Mouse (Mus musculus): ENCODE measurements around the gene Mamld1.
A peak's percentile ranks its signal among the peaks of the same experiment; 100 is the strongest.

Gene Mamld1

DNA sequence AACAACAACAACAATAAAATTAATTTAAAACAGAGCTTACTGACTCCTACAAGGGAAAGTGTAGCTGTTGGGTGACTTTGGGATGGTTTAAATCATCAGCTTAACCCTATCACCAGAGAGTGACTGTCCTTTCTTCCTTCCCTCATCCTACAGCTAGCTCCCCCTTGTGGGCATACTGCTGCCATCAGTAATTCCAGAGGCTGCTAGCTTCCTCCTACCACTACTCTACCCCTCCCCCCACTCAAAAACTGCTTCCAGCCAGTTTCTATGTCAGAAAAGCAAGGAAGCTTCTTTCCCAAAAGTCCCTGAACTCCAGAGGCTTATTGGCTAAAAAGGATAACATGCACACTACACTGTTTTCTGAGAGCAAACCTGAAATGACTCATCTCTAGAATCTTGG lies 81.4 kb downstream of the Mamld1 start:
- peak; percentile 1 for DNase-seq (ENCODE audit: low read depth)

DNA sequence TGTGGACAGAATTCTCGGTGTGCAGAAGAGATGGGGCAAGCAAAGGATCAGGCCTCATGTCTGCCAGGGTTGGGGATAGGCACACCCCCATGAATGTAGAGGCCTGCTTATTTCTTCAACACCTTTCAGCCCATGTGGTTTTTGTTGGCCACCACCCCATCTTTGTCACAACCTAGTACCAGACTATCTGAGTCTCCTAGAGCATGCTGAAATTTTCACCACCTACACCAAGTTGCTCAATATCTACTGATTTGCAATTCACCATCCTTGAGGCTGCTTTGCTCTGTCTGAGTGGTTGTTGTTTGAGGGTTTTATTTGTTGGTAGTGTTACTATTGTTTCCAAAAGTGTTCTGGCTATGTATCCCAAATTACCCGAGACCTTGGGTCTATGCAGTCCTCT lies 91.3 kb downstream of the Mamld1 start:
- DNase-seq (ENCODE audit: low read depth) = no peak

DNA sequence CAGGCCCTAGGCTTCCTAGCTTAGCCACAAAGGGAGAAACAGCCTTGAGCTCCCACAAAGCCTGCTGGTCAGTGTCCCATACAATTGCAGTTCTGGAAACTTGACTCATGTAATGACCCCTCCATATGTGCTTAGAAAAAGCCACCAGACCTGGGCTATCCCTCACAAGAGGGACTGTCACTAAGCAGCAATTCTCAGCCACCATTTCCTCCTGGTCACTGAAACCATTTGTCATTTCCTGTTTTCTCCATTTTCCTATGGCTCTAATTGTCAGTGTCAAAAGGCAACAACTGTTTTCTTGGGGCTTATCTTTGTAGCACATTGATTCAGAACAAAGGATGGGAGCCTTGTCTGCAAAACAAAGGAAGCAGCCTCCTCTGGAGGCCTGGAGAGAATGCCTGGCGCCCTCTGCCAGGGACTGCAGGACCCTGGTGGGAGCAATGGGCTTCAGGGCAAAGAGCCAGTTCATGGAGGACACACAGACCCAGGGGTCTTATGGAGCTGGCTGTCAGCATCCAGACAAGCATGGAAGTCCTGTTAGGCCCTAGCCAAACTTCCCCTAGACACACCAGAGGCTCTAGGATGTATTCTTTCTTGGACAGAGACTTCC lies 99.5 kb downstream of the Mamld1 start:
- DNase-seq (ENCODE audit: low read depth) = no peak

DNA sequence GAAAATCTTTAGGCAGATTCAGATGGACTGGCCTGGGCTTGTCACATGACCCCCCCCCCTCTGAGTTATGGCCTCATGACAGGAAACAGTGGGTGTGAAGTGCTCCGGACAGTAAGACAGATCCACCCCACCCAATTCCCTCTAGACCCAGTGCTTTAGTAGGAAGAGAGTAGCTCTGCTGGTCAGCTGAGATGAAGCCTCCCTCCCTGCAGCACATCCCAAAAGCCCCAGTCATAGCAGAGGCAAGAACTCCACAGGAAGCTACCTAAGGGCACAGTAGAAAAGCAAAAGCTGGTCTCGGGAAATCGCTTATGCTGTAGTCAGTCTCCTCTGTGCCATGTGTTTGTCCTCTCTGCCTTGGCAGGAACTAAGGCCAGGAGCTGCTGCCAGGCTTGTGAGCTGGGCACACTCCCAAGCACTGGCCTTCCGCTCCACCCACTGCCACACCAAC lies 100.5 kb downstream of the Mamld1 start:
- DNase-seq (ENCODE audit: low read depth) = peak; percentile 2

DNA sequence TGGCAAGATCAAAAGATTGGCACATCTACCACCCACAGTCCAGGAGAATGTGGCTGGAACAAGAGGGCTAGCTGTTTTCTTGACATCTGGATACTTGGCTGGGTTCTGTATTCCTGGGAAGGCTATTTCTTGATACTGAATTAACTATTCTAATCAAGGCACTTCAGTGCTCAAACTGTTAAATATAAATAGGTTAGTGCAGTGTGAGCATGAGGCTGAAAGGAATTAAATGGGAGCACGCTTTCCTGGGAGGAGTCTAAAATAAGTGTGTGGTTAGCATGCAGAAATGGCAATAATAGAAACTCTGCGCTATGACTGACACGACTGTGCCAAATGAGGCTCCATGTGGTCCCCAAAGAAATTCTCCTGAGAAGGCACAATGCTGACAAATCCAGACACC lies 131.5 kb downstream of the Mamld1 start:
- no peak for DNase-seq (ENCODE audit: low read depth)

DNA sequence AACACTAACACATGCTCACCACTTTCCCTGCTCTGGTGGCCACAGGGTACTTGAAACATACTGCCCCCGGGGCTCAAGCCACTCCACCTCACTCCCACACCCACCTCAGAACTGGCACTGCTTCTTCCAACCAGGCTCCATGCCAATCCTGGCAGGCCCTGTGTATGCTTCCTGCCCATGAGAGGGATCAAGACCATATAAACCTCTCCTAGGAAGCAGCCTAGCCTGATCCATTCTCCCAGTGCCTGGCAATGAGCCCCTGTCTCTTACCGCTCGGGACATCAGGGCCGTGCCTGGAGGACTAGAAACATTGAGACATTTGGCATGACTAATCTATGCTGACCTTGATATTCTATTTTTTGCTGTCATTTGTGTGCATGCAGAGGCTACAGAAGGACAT lies 133.6 kb downstream of the Mamld1 start:
- DNase-seq (ENCODE audit: low read depth) = no peak

DNA sequence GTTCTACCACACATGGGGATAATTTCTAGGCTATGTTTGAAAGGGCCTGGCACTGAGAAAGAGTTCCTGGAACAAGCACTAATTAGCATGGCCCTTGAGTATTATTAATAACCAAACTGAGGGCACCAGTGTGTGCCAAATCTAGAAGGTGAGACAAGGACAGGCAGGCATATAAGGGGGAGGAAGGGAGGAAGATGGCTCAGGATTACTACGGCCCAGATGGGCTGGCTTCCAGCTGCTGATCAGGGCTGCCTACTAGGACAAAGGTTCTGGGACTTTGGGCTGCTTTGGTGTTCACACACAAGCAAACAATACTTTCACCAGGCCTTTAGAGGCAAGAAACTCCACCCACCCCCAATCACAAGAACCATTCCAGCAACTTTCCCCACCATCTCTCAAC lies 136.3 kb downstream of the Mamld1 start:
- DNase-seq (ENCODE audit: low read depth) = no peak

DNA sequence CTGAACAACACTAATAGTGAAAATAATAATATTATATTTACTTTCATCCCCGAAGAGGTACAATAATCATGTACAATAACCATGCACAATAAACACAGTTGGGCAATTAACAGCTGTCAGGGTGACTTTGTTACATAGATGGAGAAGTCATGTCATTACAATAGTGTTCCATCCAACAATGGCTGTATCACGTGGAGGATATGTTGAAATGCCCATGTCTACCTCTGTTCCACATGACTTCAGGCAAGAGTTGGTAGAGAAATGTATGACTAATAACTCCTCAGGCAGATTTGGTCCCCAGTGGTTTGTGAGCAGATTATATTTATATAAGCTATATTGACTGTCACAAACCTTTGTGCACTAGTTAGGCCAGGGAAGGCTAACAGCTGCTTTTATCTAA lies 154.7 kb downstream of the Mamld1 start:
- DNase-seq (ENCODE audit: low read depth) = no peak

Data from NIH3T3 (cell line).